In the genomic region with DNA sequence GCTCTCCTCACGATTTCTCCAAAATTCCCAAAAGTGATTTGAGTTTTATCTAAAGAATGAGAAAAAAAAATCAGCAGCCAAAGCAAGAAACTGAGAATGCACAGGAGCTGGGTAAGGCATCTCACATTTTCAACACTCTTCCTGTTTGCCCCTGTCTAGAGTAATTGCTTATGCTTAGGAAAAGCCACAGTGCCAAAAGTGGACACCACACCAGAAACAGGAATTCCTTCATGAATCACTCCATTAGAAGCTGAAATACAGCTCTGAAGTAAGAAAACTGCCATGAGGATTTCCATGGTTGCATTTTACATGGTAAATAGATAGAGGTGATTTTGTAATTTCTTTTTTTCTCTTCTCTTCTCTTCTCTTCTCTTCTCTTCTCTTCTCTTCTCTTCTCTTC, we compare ENCODE assay signal across 32 mouse cellular contexts. TPM values are rescaled to one million over a fixed set of nuclear protein-coding genes. Genes with fewer than 3 reads are reported as not detected.
A peak's percentile ranks its signal among the peaks of the same experiment; 100 is the strongest.
DNase-seq lines count a peak whose midpoint lies in the region; ATAC-seq and TF ChIP-seq lines count a peak whose summit lies in the region.
"Had no signal": no experiment of that assay in that cellular context is flagged by ENCODE, and none has a peak within 500 bp of the region (broad histone marks: within the 10 kb centered on the region; RNA-seq: fewer than 3 reads in every experiment).

No protein-coding gene starts in this region.

- no peaks in the 10 kb centered on the region for H3K27me3 ChIP-seq in heart, embryonic 15.5 days
- H3K27me3 ChIP-seq in lung, embryonic 14.5 days (ENCODE audit: insufficient read depth, low read length): no peaks in the 10 kb centered on the region
- H3K27me3 ChIP-seq: CH12.LX; embryonic facial prominence, embryonic 13.5 days; forebrain, embryonic 13.5 days had no signal

- H3K9ac ChIP-seq in heart, embryonic 15.5 days: no peak overlapping the region
- no peak overlapping the region for H3K9ac ChIP-seq in lung, embryonic 14.5 days
- H3K9ac ChIP-seq: embryonic facial prominence, embryonic 13.5 days; forebrain, embryonic 13.5 days; hindbrain, embryonic 14.5 days had no signal

- TF ChIP-seq CTCF in lung, embryonic 14.5 days (IDR thresholded peaks at IDR 0.05; ENCODE audit: low read depth): no peak

- H3K4me2 ChIP-seq in heart, embryonic 15.5 days: no peak overlapping the region
- no peak overlapping the region for H3K4me2 ChIP-seq in lung, embryonic 14.5 days
- H3K4me2 ChIP-seq: embryonic facial prominence, embryonic 13.5 days; forebrain, embryonic 13.5 days; heart, embryonic 11.5 days; hindbrain, embryonic 14.5 days had no signal

- no peaks in the 10 kb centered on the region for H3K9me3 ChIP-seq in heart, embryonic 15.5 days (replicated peaks)
- H3K9me3 ChIP-seq in lung, embryonic 14.5 days (ENCODE audit: low read depth, low read length): no peaks in the 10 kb centered on the region
- H3K9me3 ChIP-seq: embryonic facial prominence, embryonic 10.5 days; embryonic facial prominence, embryonic 13.5 days; forebrain, embryonic 10.5 days; forebrain, embryonic 13.5 days; hindbrain, embryonic 10.5 days had no signal

- no peaks in the 10 kb centered on the region for H3K36me3 ChIP-seq in heart, embryonic 15.5 days
- no peaks in the 10 kb centered on the region for H3K36me3 ChIP-seq in lung, embryonic 14.5 days (ENCODE audit: insufficient read depth)
- H3K36me3 ChIP-seq: embryonic facial prominence, embryonic 10.5 days; embryonic facial prominence, embryonic 13.5 days; forebrain, embryonic 10.5 days; G1E; hindbrain, embryonic 10.5 days had no signal

- no peak for DNase-seq in heart, adult 18-20 months
- DNase-seq in lung, embryonic 14.5 days: peak; percentile 44
- DNase-seq in lung, postnatal 25 days (ENCODE audit: low spot score): no peak
- DNase-seq in 416B (ENCODE audit: low read depth) (peak; percentile 74), NIH3T3 (ENCODE audit: low read depth) (peak; percentile 56)
- DNase-seq: adrenal gland, adult 8-10 months; adrenal gland, postnatal 25 days; B cell, adult 2 months; cerebellum, adult 11-12 months; cerebellum, adult 8-10 months; cerebellum, postnatal 10 days; cerebellum, postnatal 36 days; embryo, embryonic 11 days; gastrocnemius, postnatal 25 days; heart, postnatal 36 days; kidney, adult 18-20 months had no signal

- H3K4me3 ChIP-seq in heart, embryonic 15.5 days: no peak overlapping the region
- H3K4me3 ChIP-seq in lung, embryonic 14.5 days (ENCODE audit: low read depth, low read length): no peak overlapping the region
- H3K4me3 ChIP-seq: embryonic facial prominence, embryonic 10.5 days; embryonic facial prominence, embryonic 13.5 days; forebrain, embryonic 10.5 days; forebrain, embryonic 13.5 days; hindbrain, embryonic 10.5 days had no signal

- 47% methylated on average over 1 of the region's 1 CpGs for WGBS in heart, embryonic 15.5 days
- 59% methylated on average over 1 of the region's 1 CpGs for WGBS in lung, embryonic 14.5 days

- no peak for ATAC-seq in heart, embryonic 15.5 days (replicated peaks; ENCODE audit: insufficient number of reproducible peaks, insufficient read depth, low FRiP score, low read depth)
- no peak for ATAC-seq in lung, embryonic 14.5 days (ENCODE audit: insufficient read depth)
- no peak for ATAC-seq in erythroblast, adult 5-6 weeks (replicated peaks; ENCODE audit: low FRiP score, poor library complexity, severe bottlenecking)
- ATAC-seq: activated CD4-positive, CD25-positive, alpha-beta regulatory T cell, adult 4 months; forebrain, embryonic 13.5 days; forebrain, embryonic 16.5 days; hindbrain, postnatal 0 days; inflammation-experienced regulatory T-cells, adult 6 months; intestine, embryonic 16.5 days had no signal

- H3K27ac ChIP-seq in heart, embryonic 15.5 days: peak overlapping the region; percentile 16; the same call in 1 of the 2 replicates
- H3K27ac ChIP-seq in lung, embryonic 14.5 days (ENCODE audit: low read depth): no peak overlapping the region
- H3K27ac ChIP-seq: embryonic facial prominence, embryonic 10.5 days; embryonic facial prominence, embryonic 13.5 days; forebrain, embryonic 10.5 days; forebrain, embryonic 13.5 days; hindbrain, embryonic 10.5 days; hindbrain, embryonic 14.5 days; hindbrain, postnatal 0 days had no signal

- H3K4me1 ChIP-seq in heart, embryonic 15.5 days (replicated peaks): peaks cover 10% of the 10 kb centered on the region
- H3K4me1 ChIP-seq in lung, embryonic 14.5 days (ENCODE audit: insufficient read depth): 0 out of 2 replicates have a peak, but pooled peaks cover 5% of the 10 kb centered on the region
- H3K4me1 ChIP-seq: embryonic facial prominence, embryonic 10.5 days had no signal

RNA-seq across cellular contexts. Expression of gene Pam, which starts 36.0 kb away (rescaled TPM):
- 412 and 544 TPM in 2 replicates for polyA plus RNA-seq in heart, embryonic 15.5 days (2015; fragmentation: Nextera tagmentation; extraction: Ambion mirVana)
- total RNA-seq in heart, adult 18-20 months (2021): 100 to 1,000 TPM; 672 to 774 TPM
- 41.5 and 50.1 TPM in 2 replicates for polyA plus RNA-seq in lung, embryonic 14.5 days (2014; fragmentation: Nextera tagmentation; extraction: Ambion mirVana)
- 5.0 and 10.4 TPM in 2 replicates for total RNA-seq in erythroblast, adult 5-6 weeks (2015; ENCODE audit: low replicate concordance)
- 22.6 and 33.3 TPM in 2 replicates for total RNA-seq in erythroblast, adult 5-6 weeks (2017; ENCODE audit: low replicate concordance)
- total RNA-seq: CH12.LX had no signal
- polyA plus RNA-seq: G1E had no signal

Comparison
In these comparisons a context has a peak if more than half of its experiments do, and no peak if none do; other contexts are left out.
1. DNase-seq: peak in lung, embryonic 14.5 days (single experiment), 416B (single experiment) and NIH3T3 (single experiment); none in heart, adult 18-20 months (0 of 2) and lung, postnatal 25 days (single experiment).
2. RNA of gene Pam, which starts 36.0 kb away (total RNA-seq): 672 to 774 TPM in heart, adult 18-20 months; 5.0 to 33.3 TPM in erythroblast, adult 5-6 weeks; every median in the first group is over 10 times any median in the second.